Mouse (Mus musculus) liver, embryonic 14.5 days (tissue): Measurements from ENCODE around the gene Kdm2a. TPM values are rescaled to one million over a fixed set of nuclear protein-coding genes. Genes with fewer than 3 reads are reported as not detected.

Experiments
- ATAC-seq: fragments of 200-750 bp; cut with Nextera tagmentation; 2 replicates; pipeline ENCODE4 v1.8.0; 2017; ENCODE audit warnings: moderate number of reproducible peaks, mild to moderate bottlenecking, moderate library complexity; ENCODE audit not compliant: insufficient read depth
- DNase-seq, 3 experiments: peaks; one replicate each; pipeline ENCODE4 v3.0.0-alpha.2; 2012 to 2013; ENCODE audit warnings: low read depth in 3 of 3, low spot score in 3 of 3
- H3K27ac ChIP-seq: fragments of 300-500 bp; sonication (generic); 2 replicates; pipeline ENCODE4 v1.5.1; 2014; ENCODE audit warnings: moderate library complexity, mild to moderate bottlenecking, control low read depth, inconsistent platforms
- H3K27me3 ChIP-seq: fragments of 300-500 bp; sonication (generic); 2 replicates; pipeline ENCODE4 v1.6.1; 2014; ENCODE audit warnings: mild to moderate bottlenecking, low read length, moderate library complexity; ENCODE audit not compliant: control insufficient read depth, insufficient read depth
- H3K36me3 ChIP-seq: fragments of 300-500 bp; sonication (generic); replicated peaks from 2 replicates; pipeline ENCODE4 v1.6.1; 2014; ENCODE audit warnings: low read depth; ENCODE audit not compliant: control insufficient read depth, insufficient read depth
- H3K4me1 ChIP-seq, 2 experiments: fragments of 200-500 bp in 1 of 2; fragments of 300-500 bp in 1 of 2; sonication (generic) in 1 of 2; replicated peaks; 2 replicates each; pipeline ENCODE4 v1.6.1; 2012 to 2014; ENCODE audit warnings: antibody characterized with exemption in 1 of 2, inconsistent platforms in 1 of 2, low read length in 1 of 2; ENCODE audit not compliant: control insufficient read depth in 2 of 2, insufficient read depth in 2 of 2
- H3K4me2 ChIP-seq: fragments of 300-500 bp; sonication (generic); 2 replicates; pipeline ENCODE4 v1.6.1; 2014; ENCODE audit warnings: low read depth, mild to moderate bottlenecking, control low read depth, moderate library complexity
- H3K4me3 ChIP-seq, 2 experiments: fragments of 200-500 bp in 1 of 2; fragments of 300-500 bp in 1 of 2; sonication (generic) in 1 of 2; 2 replicates each; pipeline ENCODE4 v1.5.1; 2012 to 2014; ENCODE audit warnings: low read depth in 2 of 2, low read length in 2 of 2, mild to moderate bottlenecking in 2 of 2, control low read depth in 1 of 2, inconsistent platforms in 1 of 2, moderate library complexity in 1 of 2; ENCODE audit not compliant: insufficient read depth in 1 of 2
- H3K9ac ChIP-seq: fragments of 300-500 bp; sonication (generic); replicated peaks from 2 replicates; pipeline ENCODE4 v1.6.1; 2014; ENCODE audit warnings: mild to moderate bottlenecking, control low read depth, moderate library complexity
- H3K9me3 ChIP-seq: fragments of 300-500 bp; sonication (generic); 2 replicates; pipeline ENCODE4 v1.6.1; 2016; ENCODE audit warnings: low read length, mixed read lengths; ENCODE audit not compliant: control insufficient read depth
- CTCF ChIP-seq: IDR thresholded peaks from 2 replicates; pipeline ENCODE4 v1.5.1; 2016; ENCODE audit warnings: antibody characterized with exemption, low read depth, control low read depth
- EP300 ChIP-seq: IDR thresholded peaks from 2 replicates; pipeline ENCODE4 v1.6.1; 2016; ENCODE audit warnings: antibody characterized with exemption, low read depth
- WGBS: fragments of 180-500 bp; shearing (Covaris S2); extraction: QIAGEN DNeasy Blood & Tissue Kit; methylation state at CpG from one replicate; pipeline ENCODE4 v1.1.7; 2014; ENCODE audit not compliant: insufficient replicate concordance; 5-methylcytosine and 5-hydroxymethylcytosine counted together
- polyA plus RNA-seq, 2 experiments: library from polyadenylated mRNA; depleted of rRNA in 1 of 2; stranded (reverse) in 1 of 2; unstranded in 1 of 2; fragments of >200 nt; fragmentation: Nextera tagmentation in 1 of 2; extraction: Ambion mirVana in 1 of 2; gene quantifications; 2 replicates each; pipeline versions ENCODE4 v1.2.1 to v1.2.3; 2012 to 2014

Kdm2a gene
- polyA plus RNA-seq, 2 experiments: 12.4 to 19.0 TPM

DNA sequence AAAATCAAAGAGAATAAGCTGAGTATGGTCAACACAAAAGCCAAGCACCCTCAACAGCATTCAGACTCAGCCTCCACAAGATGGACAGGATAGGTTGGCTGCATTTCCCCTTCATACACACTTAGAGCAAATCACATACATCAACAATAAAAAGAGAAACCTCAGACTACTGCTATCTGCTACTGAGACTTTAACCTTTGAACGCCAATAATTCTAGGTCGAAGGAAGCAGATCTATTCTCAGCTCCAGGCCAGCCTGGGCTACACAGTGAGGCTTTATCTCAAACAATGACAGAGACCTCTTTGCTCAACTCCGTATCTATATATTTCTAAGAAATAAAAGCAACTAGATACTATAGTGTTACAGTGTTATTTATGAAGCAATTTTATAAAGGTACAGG lies 66.8 kb downstream of the Kdm2a start:
- H3K27ac ChIP-seq: no peak overlapping the region
- H3K4me3 ChIP-seq: no peak overlapping the region
- DNase-seq (no peak), ATAC-seq (no peak)
- no peak overlapping the region for H3K4me2 ChIP-seq
- 68% methylated on average over 3 of the region's 3 CpGs for WGBS
- no peaks in the 10 kb centered on the region for H3K27me3 ChIP-seq
- peaks cover 17% of the 10 kb centered on the region in 2 experiments for H3K4me1 ChIP-seq
- no peak for TF ChIP-seq CTCF
- no peak for TF ChIP-seq EP300
- no peak overlapping the region for H3K9ac ChIP-seq
- no peaks in the 10 kb centered on the region for H3K9me3 ChIP-seq
- peaks cover 44% of the 10 kb centered on the region for H3K36me3 ChIP-seq

DNA sequence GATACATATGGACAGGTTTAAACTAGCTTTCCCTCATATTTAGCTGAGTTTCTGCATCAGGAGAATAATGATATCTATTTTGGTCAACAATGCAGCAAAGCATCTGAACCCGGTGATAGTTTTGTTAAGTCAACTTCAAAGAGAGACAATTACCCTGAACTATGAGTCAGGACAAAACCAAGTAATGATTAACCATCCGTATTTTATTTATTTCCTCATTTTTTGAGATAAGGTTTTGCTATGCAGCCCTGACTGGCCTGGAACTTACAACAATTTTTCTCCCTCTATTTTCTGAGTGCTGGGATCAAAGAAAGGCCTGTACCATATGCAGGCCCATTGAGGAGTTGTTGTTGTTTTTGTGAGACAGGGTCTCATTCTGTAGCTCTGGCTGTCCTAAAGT lies 67.5 kb downstream of the Kdm2a start:
- Histone ChIP-seq H3K4me2 (no peak overlapping the region), H3K9ac (no peak overlapping the region), H3K4me3 (no peak overlapping the region), H3K4me1 (peaks cover 17% of the 10 kb centered on the region in 2 experiments), H3K36me3 (peaks cover 51% of the 10 kb centered on the region), H3K9me3 (no peaks in the 10 kb centered on the region), H3K27me3 (no peaks in the 10 kb centered on the region), H3K27ac (no peak overlapping the region)
- WGBS: 66% methylated on average over 2 of the region's 2 CpGs
- ATAC-seq (no peak), DNase-seq (no peak)
- TF ChIP-seq CTCF (no peak), EP300 (no peak)

DNA sequence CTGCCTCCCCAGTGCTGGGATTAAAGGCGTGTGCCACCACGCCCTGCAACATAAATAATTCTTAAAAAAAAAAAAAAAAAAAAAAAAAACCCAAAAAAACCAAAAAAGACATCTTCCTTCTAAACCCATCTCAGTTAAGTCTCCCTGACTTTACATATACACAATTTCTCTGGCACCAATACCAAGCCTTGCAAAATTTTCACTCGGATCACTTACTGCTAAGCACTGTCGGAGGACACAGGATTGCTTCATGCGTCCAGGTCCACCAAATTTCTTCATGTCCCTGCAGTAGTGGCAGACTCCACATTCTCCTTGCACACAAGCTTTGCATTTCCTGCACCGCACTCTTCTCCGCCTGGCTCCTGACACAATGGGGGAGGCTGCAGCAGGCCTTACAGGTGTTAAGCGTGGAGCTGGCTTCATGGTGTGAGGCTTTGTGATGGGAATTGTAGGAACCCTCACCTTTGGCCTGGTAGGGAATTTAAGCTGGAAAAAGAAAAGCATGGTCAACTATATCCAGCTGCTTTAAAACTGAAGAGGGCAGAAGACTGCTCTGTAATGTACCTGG lies 69.3 kb downstream of the Kdm2a start:
- H3K27me3 ChIP-seq: no peaks in the 10 kb centered on the region
- H3K9me3 ChIP-seq: no peaks in the 10 kb centered on the region
- ATAC-seq (no peak), DNase-seq (no peak)
- no peak overlapping the region for H3K4me3 ChIP-seq
- no peak overlapping the region for H3K9ac ChIP-seq
- peaks cover 68% of the 10 kb centered on the region for H3K36me3 ChIP-seq
- peaks cover 11 to 14% of the 10 kb centered on the region in 2 experiments for H3K4me1 ChIP-seq
- 93% methylated on average over 8 of the region's 8 CpGs for WGBS
- TF ChIP-seq CTCF (no peak), EP300 (no peak)
- H3K27ac ChIP-seq: no peak overlapping the region
- H3K4me2 ChIP-seq: no peak overlapping the region

DNA sequence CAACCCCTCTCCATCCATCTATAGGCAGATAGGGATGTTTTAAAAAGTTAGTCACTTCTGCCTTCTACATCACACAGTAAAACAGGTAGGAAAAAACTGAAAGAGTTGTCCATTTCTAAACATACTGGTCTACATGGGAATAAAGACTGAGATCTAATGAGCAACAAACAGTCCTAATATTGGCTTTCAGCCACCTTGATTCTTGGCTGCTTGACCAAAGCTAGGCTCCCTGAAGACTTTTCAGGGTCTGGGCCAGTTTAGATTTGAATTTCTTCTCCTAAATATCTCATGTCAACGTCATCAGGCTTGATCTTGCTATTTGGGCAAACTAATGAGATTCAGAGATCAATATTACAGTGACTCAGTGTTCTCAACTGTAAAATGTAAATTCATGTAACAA lies 71.2 kb downstream of the Kdm2a start:
- Histone ChIP-seq H3K36me3 (peaks cover 79% of the 10 kb centered on the region), H3K9ac (no peak overlapping the region), H3K4me3 (no peak overlapping the region), H3K4me2 (no peak overlapping the region), H3K9me3 (no peaks in the 10 kb centered on the region), H3K27ac (no peak overlapping the region), H3K27me3 (no peaks in the 10 kb centered on the region), H3K4me1 (0 out of 4 replicates have a peak, but pooled peaks cover under 1 to 1% of the 10 kb centered on the region in 2 experiments)
- DNase-seq (no peak), ATAC-seq (no peak)
- 74% methylated on average over 1 of the region's 1 CpGs for WGBS
- TF ChIP-seq EP300: no peak
- TF ChIP-seq CTCF: no peak

DNA sequence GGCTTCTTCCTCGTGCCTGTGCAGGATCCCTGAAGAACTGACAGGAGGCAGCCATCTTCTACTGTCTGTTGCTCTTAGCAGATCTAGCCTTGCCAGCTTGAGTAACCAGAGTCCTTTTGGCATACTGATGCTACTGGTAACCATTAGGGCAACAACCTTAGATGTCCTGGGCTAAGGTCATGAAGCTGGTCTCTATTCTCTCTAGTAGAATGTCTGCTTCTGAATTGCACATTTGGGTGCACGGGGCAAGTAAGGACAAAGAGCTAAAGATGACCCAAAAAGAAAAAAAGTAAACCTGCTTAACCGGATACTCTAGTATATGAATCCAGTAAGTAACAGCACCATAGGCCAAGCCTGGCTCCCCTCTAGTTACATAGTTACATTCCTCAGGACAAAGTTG lies 72.0 kb downstream of the Kdm2a start:
- H3K36me3 ChIP-seq: peaks cover 82% of the 10 kb centered on the region
- H3K4me1 ChIP-seq: no peaks in the 10 kb centered on the region
- H3K4me3 ChIP-seq: no peak overlapping the region

More for the DNA sequence above, 72.0 kb downstream of the Kdm2a start:
- Histone ChIP-seq H3K27ac (no peak overlapping the region), H3K9ac (no peak overlapping the region), H3K4me2 (no peak overlapping the region), H3K9me3 (no peaks in the 10 kb centered on the region), H3K27me3 (no peaks in the 10 kb centered on the region)
- no peak for ATAC-seq
- 78% methylated on average over 3 of the region's 3 CpGs for WGBS
- no peak for DNase-seq
- TF ChIP-seq CTCF: no peak
- TF ChIP-seq EP300: no peak
